Mouse (Mus musculus): ENCODE results near the gene Slc40a1.

GRCm38 (mm10) chr1:45875640-45876039 lies 50.7 kb downstream of the Slc40a1 start:
- TF ChIP-seq CTCF (IDR thresholded peaks at IDR 0.05; ENCODE audit: insufficient read depth, low read depth, low read length) (no peak), POLR2A (IDR thresholded peaks at IDR 0.05; ENCODE audit: insufficient read depth, low read depth, low read length) (no peak)
